13 mouse cellular contexts compared by ENCODE assay signal in the genomic region with DNA sequence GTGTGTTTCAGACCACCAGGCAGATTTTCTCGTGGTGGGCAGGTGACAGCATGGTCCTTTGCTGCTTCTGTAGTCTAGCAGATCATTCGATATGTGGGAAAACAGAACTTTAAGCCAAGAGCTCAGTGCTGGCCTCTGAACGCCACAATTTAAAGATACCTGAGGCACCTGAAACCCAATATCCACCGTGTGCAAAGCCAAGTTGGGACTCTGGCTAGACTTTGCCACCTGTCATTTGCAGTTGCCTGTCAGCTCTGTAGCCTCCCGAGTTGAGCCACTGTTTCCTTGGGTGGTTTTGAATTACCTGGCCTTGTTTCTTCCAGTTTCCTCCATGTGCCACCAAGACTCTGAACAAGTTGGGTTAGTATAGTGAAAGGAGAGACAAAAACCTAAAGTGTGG.
"Had no signal": no experiment of that assay in that cellular context is flagged by ENCODE, and none has a peak within 500 bp of the region (broad histone marks: within the 10 kb centered on the region; RNA-seq: fewer than 3 reads in every experiment).

No protein-coding gene starts in this region.

- H3K4me1 ChIP-seq: midbrain, embryonic 10.5 days; neural tube, embryonic 12.5 days had no signal

- ATAC-seq: midbrain, embryonic 13.5 days; midbrain, embryonic 15.5 days had no signal

- H3K27ac ChIP-seq: midbrain, embryonic 10.5 days; midbrain, embryonic 13.5 days; midbrain, embryonic 15.5 days; neural tube, embryonic 12.5 days had no signal

- H3K36me3 ChIP-seq: midbrain, embryonic 10.5 days; midbrain, embryonic 15.5 days; neural tube, embryonic 12.5 days had no signal

- H3K4me3 ChIP-seq: midbrain, embryonic 10.5 days; midbrain, embryonic 13.5 days; midbrain, embryonic 15.5 days; neural tube, embryonic 12.5 days had no signal

- H3K9me3 ChIP-seq: midbrain, embryonic 15.5 days had no signal

- DNase-seq: lung, adult 18-20 months; lung, embryonic 14.5 days; lung, postnatal 10 days; lung, postnatal 4 days; right cerebral cortex, postnatal 14 days; spleen, adult 18-20 months; thymus, adult 18-20 months; thymus, postnatal 14 days; thymus, postnatal 36 days had no signal

- H3K4me2 ChIP-seq: lung, embryonic 14.5 days; midbrain, embryonic 13.5 days; midbrain, embryonic 15.5 days; neural tube, embryonic 12.5 days had no signal

- H3K27me3 ChIP-seq: midbrain, embryonic 13.5 days; midbrain, embryonic 15.5 days; neural tube, embryonic 12.5 days had no signal

- H3K9ac ChIP-seq: lung, embryonic 14.5 days; midbrain, embryonic 13.5 days; midbrain, embryonic 15.5 days; neural tube, embryonic 12.5 days had no signal
